Mouse (Mus musculus) gastrocnemius, postnatal 25 days (tissue): ENCODE measurements around the gene Psmd3. TPM values are rescaled to one million over a fixed set of nuclear protein-coding genes. Genes with fewer than 3 reads are reported as not detected.
"Not testable (repeated sequence)": the region's sequence is repeated elsewhere in the genome, so short reads cannot be mapped to it uniquely, and the experiment has no call there.

Experiments
- DNase-seq: peaks from one replicate; pipeline ENCODE4 v3.0.0; 2022
- total RNA-seq, 2 experiments: library from RNA; stranded (reverse); gene quantifications; 1 replicate in 1 of 2; 2 replicates in 1 of 2; pipeline ENCODE4 v1.2.3; 2021

Gene Psmd3
- total RNA-seq, 2 experiments from 2014 or later, result 86.2 to 91.5 TPM

DNA sequence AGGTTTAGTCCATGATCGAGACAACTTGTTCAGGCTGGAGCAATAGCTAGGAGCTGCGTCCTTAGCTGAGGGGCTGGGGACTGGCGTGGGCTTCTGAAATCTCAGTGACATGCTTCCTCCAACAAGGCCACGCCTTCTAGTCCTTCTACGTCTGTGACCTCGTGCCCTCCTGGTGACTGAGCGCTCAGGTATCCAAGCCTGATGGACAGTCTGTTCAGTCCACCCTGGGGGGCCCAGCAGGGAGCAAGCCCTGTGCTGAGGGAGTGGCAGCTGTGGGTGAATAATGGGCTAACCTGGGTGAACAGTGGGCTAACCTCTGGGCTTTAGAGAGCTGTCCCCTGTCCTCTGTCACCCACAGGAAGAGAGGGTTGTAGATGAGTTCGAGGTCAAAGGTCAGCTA lies 5.7 kb downstream of the Psmd3 start:
- no peak for DNase-seq

DNA sequence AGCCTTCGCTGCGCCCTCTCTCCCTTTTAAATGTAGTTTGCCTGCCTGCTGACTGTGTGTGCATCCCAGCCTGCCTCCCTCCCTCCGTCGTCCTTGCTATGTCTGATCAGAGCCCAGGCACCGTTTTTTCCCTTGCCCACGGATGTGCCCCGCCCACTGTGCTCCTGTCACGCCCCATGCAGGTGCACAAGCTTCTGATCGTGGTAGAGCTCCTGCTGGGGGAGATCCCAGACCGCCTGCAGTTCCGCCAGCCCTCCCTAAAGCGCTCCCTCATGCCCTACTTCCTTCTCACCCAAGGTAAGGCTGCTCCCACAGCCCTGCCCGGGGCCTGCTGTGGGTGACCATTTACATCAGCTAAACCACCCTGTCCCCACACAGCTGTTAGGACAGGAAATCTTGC lies 10.8 kb downstream of the Psmd3 start:
- no peak for DNase-seq

DNA sequence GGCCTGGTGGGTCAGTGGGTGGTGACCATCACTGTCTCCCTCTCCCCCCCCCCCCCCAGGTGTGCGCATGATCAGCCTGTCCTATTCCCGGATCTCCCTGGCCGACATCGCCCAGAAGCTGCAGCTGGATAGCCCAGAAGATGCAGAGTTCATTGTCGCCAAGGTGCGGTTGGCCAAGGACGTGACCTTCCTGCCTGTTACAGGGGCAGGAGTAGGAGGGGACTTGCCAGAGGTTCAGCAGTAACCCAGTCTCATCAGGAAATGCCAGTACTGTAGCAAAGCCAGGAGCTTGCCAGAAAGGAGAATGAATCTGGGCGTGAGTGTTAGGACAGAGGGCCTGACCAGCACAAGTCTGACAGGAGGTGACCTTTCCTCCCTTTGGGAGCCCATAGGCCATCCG lies 11.4 kb downstream of the Psmd3 start:
- no peak for DNase-seq

DNA sequence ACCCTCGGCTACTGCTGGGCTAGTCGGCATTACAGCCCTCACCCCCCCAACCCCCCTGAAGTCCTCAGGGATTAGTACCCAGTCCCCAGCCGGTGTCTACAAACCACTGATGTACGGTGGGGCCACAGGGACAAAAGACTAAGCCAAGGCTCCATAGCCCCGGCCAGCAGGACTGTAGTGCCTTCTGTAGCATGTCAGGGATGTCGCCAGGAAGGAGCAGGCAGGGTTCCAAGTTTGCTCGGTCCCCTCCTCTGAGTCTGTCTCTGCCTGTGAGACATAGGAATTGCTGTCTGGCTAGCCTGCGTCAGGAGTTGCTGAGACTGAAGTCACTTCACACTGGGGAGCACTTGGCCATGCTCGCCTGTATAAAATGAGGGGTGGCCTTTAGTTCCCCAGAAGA lies 11.9 kb downstream of the Psmd3 start:
- no peak for DNase-seq

DNA sequence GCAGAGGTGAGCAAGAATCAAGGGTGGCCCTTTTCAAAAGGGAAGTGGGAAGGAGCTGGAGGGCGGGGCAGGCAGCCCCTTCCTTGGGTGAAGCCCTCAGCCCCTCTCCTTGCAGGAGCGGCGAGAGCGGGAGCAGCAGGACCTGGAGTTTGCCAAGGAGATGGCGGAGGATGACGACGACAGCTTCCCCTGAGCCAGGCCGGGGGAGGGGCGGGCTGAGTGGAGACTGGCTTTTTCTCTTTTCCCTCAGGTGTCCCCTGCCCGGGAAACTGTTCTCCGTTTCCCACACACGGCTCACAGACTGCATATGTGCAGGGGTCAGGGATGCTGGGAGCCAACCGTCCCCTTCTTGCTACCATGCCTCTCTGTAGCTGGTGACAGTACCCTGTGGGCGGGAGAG lies 13.1 kb downstream of the Psmd3 start:
- DNase-seq, result no peak

DNA sequence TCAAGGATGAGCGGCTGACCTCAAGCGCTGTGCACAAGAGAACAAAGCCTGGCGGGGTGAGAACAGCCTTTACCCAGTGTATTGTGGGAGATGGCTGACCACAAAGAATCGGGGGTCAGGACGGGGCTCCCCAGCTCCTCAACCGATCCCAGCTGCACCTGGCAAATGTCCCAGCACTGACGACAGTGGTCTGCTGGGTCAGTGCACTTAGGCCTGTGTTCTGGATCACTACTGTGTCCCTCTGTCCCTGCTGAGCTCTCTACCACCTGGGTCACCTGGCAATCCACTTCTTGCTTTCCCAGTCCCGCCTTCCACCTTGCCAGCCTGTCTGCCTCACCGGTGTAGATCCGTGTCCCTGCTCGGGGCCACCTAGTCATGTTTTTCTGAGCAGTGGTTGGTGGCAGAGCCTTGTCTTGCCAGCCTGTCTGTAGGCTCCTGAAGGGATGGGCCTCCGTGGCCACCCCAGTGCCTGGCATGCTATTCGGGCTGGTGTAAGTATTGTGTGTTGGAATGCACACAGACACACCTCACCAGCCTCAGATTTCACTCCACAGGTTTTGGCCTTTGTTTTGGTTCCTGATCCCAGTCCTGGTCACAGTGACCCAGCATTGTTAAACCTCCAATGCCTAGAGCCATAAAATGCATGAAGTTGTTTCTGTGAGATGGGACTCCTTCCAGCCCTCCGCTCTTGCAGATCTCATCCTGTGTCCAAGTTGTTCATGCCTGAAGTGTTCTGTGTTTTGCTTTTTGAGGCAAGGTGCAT lies 14.3 kb downstream of the Psmd3 start:
- no peak for DNase-seq

DNA sequence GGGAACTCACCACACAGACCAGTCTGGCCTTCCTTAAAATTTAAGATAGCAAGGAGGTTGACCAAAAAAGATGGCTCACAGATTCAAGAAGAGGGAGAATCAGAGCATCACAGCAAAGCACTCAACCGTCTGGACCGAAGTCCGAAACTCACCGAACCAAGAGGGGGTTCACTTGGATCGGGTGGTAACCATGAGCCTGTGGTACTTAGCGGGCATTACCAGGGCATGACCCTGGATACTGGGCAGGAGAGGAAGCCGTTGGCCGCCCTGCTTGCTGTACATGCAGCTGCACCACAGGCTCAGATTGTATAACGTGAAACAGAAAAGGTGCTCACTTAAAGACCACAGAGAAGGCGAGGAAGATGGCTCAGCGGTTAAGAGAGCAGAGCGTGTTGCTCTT lies 14.9 kb downstream of the Psmd3 start:
- no peak for DNase-seq

DNA sequence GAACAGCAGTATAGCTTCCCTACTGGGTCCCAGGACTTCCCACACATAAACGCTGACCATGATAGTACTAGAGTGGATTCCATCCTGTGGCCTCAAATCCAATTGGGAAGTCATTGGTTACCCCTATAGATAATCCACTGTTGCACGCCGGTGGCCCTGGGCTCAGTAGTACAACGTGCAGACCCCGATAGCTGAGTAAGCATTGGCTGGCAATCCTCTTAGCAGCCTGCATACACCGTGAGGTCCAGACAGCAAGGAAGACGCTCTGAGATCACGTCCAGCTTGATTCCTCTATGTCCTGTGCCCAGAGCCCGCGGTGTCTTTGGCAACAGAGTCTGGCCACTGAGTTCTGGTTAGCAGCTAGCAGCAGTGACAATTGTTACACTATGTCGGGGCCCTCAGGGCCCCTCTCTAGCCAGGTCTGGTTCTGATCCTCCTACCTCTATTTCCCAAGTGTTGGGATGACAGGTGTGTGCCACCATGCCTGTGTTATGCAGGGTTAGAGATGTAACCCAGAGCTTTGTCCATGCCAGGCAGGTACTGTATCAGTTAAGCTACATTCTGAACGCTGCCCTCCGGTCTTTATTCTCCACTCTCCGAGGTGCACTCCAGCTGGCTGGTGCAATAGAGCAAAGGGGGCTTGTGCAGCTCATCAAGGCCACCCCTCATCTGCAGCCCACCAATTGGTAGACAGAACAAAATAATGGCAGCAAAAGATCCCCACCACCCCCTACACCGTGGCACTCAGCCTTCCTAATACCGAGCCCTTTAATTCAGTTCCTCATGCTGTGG lies 16.7 kb downstream of the Psmd3 start:
- no peak for DNase-seq

DNA sequence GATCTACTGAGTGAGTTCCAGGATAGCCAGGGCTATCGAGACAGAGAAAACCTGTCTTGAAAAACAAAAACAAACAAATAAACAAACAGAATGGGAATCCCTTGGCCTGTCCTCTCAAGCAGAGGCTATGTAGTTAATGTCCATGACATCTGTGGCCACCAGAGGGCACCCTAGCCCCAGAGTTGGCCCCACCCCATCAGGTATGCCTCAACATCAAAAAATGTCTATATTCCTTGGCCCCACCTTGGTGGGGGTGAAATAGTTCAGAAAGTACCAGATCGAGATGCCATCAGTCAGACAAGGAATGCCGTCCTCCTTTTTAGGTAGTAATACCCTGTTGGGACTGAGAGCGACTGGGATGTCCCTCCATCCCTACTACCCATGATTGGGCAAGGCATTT lies 17.6 kb downstream of the Psmd3 start:
- DNase-seq, result no peak

DNA sequence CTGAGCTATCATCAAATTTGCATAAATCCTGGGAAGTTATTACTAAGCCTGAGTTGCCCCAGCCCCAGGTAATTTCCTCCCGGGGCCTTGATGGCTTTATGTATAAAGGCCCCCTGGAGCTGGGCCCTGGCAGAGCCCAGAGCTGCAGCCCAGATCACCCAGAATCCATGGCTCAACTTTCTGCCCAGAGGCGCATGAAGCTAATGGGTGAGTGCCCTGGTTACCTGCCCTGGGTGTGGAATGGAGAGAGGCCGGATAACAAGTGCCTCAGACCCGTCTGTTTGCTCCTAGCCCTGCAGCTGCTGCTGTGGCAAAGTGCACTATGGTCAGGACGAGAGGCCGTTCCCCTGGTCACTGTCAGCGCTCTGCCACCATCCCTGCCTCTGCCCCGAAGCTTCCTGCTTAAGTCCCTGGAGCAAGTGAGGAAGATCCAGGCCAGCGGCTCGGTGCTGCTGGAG lies 18.9 kb downstream of the Psmd3 start, which contains the start of gene Csf3:
Gene Csf3, plus strand, starts transcription at position 51 of the 458 bp plus-strand sequence.
- no peak for DNase-seq

DNA sequence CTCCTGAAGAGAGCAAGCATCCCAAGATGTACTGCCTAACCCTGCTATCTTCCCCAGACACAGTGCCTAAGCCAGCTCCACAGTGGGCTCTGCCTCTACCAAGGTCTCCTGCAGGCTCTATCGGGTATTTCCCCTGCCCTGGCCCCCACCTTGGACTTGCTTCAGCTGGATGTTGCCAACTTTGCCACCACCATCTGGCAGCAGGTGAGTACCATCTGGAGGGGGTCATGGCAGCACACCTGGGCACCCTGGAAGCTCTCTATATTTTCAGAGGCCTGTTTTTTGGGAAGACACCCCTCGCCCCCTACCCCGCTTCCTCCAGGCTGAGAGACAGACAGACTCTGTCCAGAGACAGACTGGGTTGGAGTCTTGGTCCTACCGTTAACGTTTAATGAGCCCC lies 20.0 kb downstream of the Psmd3 start:
- DNase-seq, result no peak

DNA sequence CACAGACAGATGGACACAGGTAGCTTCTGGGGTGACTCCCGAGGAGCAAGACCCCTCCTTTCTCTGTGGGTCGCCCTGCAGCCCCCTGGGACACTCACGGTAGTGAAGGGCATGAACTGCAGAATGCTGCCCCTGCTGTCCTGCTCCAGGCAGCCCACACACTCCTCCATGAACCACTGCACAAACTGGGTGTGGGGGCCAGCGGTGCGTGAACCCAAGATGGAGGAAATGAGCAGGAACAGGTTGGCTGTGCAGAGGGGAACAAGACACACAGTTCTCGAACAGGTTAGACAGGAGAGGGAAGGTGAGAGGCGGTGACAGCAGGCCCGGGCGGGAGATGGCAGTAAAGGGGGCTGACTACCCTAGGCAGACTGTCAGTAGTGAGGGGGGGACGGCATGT lies 22.7 kb downstream of the Psmd3 start:
- DNase-seq, result no peak

DNA sequence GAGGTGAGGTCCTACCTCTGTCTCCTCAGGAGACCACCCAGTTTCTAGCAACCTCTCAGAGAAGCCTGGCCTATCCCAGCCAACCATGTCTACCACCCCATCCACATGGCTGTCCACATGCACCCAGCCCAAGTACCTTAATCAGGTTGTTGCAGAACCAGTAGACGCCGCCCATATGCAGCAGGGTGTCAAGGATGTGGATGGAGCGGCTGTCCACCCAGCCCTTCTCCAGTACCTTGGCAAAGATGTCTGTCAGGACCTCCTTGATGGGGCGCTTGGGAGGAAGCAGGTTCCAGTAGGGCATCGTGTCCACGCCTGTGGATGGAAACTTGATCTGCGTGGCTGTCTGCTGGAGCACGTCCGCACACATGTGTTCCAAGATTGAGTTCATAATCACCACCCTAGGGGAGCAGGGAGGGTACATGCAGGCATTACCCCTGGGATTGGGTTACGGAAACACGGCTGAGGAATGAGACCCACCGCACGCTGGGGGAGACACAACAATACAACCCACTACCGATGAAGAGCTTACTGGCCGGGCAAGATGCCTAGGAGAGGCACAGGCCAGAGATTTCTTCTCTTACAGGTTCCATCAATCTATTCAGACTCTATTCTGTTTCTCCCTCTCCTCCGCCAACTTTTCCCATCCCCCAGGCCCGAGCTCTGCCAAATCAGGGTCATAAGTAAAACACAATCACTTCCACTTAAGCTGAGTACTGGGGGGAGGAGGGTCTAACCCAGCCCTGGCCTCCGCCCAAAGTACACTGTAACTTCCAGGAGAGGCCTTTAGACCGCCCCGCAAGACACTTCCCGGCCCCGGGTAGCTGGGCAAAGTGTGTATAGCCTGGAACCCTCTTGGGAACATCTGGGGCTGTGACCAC lies 25.3 kb downstream of the Psmd3 start:
- DNase-seq, result no peak

DNA sequence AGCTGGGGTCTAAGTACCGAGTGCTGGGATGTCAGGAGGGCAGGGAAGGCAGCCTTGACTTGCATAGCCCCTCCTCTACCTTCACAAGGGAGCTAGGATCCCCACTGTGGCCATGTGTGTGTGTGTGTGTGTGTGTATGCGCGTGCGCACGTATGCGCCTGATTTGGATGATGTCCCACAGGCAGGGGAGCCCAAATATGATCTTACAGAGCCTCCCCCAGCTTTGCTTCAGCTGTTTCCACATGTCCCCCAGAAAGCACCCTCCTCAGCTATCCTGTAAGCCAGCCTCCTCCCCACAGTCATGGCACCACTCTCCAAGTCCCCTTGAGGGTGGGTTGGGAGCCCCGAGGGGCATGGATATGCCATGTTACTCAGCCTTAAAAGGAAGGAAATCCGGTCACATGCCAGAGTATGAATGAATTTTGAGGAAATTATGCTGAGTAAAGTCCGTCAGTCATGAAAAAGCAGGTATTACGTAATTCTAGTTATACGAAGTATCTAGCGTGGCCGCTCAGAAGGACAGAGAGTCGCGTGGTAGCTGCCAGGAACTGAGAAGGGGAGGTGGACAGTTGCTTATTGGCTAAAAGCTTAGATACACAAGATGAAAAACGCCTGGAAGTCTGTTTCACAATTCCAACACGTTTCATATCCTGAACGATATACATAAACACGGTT lies 26.1 kb downstream of the Psmd3 start:
- DNase-seq, result no peak

DNA sequence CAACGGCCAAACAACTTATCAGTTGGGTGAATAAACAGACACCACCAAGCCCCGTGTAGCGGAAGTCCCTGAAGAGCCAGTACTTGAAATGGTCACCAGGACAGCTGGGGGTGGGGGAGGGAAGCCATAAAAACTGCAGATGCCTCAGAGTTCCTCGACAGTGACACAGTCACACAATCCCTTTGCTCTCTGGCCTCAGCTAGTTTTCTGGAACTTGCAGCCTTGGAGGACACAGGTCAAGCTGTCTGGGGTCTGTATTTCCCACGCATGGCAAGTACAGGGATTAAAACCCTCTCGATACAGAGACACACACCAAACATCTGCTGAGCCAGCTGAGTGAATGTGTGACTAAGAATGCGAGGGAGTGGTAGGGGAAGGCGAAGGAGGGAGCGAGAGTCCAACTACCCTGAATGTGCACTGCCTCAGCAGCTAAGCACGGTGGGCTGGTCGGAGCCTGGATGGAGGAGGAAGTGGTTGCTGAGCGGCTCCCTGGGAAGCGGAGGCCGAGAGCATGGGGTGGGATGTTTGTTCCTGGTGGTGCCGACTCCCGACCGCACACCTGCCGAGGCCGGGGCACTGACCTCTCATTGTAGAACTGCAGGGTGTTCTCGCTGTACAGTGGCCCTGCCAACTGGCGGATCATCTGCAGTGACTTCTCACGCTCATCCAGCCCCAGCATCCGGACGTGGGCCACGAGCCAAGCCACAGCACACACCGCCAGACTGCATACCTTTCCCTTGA lies 26.8 kb downstream of the Psmd3 start:
- no peak for DNase-seq

DNA sequence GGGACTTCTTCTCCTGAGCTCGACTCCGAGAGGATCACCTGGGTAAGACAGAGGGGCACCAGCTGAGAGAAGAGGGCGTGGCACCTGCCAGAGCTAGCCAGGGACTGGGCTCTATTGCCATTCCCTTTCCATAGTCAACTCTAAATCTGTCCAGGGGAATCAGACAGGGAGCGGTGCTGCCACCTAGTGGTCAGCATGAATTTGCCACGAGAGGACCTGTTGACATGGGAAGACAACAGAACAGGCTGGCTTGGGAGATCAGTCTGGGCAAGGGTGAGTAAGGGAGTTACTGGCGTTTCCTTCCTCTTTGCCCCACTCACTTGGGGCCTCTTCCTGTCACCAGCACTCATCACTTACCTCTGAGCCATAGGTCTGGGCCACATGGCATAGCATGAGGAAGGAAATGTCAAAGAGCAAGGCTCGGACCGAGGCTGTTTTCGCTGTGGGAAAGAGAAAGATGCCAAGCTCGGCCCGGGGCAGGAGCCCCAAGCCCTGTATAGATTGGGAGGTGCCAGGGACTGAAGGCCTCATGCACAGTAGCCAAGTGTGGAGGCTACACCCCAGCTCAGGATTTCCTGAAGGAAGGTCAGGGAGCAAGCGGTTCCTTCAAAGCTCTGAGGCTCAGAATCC lies 28.2 kb downstream of the Psmd3 start:
- DNase-seq, result peak; percentile 70

DNA sequence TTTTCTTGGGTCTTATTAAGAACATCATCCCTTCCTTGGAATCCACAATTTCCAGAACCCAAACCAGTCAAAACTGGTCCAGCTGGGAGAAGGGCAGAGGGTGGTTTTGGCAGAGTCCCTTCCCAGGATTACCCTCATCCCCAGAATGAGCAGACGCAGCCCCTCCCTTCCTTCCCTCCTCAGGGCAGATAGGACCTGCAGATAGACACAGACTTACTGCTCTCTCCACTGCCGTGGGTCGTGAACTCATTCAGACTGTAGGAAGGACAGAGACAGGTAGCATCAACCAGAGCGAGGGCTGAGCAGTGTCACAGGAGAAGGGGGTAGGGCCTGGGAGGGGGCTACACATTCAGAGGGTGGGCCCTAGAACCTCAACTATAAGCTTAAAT lies 28.7 kb downstream of the Psmd3 start:
- DNase-seq, result no peak

DNA sequence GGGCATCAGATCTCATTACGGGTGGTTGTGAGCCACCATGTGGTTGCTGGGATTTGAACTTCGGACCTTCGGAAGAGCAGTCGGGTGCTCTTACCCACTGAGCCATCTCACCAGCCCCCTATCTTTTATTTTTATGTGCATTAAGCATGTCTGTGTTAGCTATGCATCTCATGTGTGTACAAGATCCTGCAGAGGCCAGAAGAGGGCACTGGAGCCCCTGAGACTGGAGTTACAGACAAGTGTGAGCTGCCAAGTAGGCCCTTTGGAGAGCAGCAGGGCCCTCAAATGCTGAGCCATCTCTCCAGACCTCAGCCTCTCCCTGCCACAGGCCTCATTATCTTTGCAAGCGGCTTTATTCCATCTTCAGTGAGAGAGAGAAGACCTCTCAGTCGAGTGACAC lies 29.7 kb downstream of the Psmd3 start:
- DNase-seq, result not testable (repeated sequence)

DNA sequence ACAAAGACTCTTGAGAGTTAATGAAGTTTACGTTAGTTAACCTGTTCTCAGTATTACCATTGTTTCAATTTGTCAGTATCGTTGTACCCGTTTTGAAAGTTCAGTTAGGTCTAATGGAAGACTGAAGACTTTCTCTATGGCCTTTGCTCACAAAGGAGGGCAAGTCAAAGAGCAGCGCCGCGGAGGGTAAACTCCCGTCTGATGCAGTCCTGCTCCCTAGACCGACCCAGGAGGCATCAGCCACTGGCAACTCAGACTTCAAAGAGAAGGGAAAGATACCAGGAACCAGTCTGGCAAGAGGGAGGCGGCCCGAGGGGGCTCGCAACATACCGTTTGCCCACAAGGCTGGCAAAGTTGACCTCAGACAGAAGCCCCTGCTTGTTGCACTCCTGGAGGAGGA lies 31.3 kb downstream of the Psmd3 start:
- no peak for DNase-seq

DNA sequence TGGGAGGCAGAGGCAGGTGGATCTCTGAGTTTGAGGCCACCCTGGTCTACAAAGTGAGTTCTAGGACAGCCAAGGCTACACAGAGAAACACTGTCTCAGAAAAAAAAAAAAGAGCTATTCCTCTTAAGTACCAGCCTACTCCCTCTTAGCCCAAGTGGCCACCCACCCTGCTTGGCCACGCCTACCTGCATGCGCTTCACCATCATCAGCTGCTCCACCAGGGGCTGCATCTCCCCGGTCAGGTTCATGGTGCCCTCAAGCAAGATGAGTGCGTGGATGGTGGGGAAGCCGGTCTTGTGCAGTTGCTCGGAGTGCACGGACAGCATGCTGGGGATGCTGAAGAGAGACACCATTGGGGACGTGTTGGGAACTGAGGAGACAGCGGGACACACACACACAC lies 33.6 kb downstream of the Psmd3 start:
- DNase-seq, result no peak

DNA sequence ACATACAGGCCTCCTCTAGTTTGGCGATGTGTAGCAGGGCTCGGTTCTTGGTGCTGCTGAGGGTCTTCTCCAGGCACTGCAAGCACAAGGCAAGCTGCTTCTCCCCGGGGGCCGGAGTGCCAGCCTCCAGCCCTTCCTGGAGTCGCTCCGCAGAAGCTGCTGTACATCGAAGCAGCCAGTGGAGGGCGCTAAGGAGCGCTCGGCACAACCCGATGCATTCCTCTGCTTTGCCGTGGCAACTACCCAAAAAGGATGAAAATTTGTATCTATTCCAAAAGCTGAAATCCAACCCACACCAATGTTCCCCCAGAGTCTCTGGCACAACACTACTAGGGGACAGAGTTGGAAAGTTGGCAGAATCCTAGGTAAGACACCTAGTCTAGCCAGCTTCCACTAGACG lies 35.5 kb downstream of the Psmd3 start:
- peak; percentile 77 for DNase-seq
